Mouse (Mus musculus) hematopoietic stem cell, adult 5-6 weeks (primary cell): ENCODE data around the gene Olfr424. TPM values are rescaled to one million over a fixed set of nuclear protein-coding genes. Genes with fewer than 3 reads are reported as not detected.

Experiments used
- total RNA-seq: library from RNA; stranded (forward); fragments of 172-1452, 232-1000 nt; gene quantifications from 2 replicates; pipeline ENCODE4 v1.2.3, GENCODE M21; 2017

The Olfr424 gene
- total RNA-seq, 1 experiment from 2014 or later = not detected

Other genes starting within 250 kb of the Olfr424 start
- 4.3 TPM in 1 of 2 replicates, not detected in the other for gene Ifi211, start 218.5 kb upstream of the Olfr424 start, total RNA-seq
- 280 and 342 TPM in 2 replicates for gene Mndal, start 189.0 kb upstream of the Olfr424 start, total RNA-seq
- gene Ifi203, start 188.8 kb upstream of the Olfr424 start, total RNA-seq = 158 and 228 TPM in 2 replicates
- not detected in 2 replicates for gene Ifi202b, start 148.8 kb upstream of the Olfr424 start, total RNA-seq
- gene Ifi205, start 99.7 kb upstream of the Olfr424 start, total RNA-seq = 2.1 and 4.3 TPM in 2 replicates
- 0.13 TPM in 1 of 2 replicates, not detected in the other for gene Olfr433, start 90.8 kb upstream of the Olfr424 start, total RNA-seq
- not detected in 2 replicates for gene Olfr432, start 82.3 kb upstream of the Olfr424 start, total RNA-seq
- gene Olfr430, start 64.9 kb upstream of the Olfr424 start, total RNA-seq = not detected in 2 replicates
- not detected in 2 replicates for gene Olfr429, start 47.2 kb upstream of the Olfr424 start, total RNA-seq
- gene Olfr427, start 34.6 kb upstream of the Olfr424 start, total RNA-seq = not detected in 2 replicates
- not detected in 2 replicates for gene Olfr231, start 10.4 kb upstream of the Olfr424 start, total RNA-seq
- not detected in 2 replicates for gene Olfr420, start 24.1 kb downstream of the Olfr424 start, total RNA-seq
- 2.4 and 11.4 TPM in 2 replicates for gene Spta1, start 41.3 kb downstream of the Olfr424 start, total RNA-seq
- gene Olfr419, start 120.5 kb downstream of the Olfr424 start, total RNA-seq = not detected in 2 replicates
- gene Mptx1, start 199.0 kb downstream of the Olfr424 start, total RNA-seq = not detected in 2 replicates
- gene Olfr417, start 233.6 kb downstream of the Olfr424 start, total RNA-seq = 0.56 and 3.6 TPM in 2 replicates